Mouse (Mus musculus): ENCODE data around the gene Trmt10a.
A peak's percentile ranks its signal among the peaks of the same experiment; 100 is the strongest.

Trmt10a gene

GRCm38 (mm10) chr3:138197556-138197955, 54.3 kb downstream of the Trmt10a start:
- no peak for DNase-seq (ENCODE audit: low spot score)

DNA sequence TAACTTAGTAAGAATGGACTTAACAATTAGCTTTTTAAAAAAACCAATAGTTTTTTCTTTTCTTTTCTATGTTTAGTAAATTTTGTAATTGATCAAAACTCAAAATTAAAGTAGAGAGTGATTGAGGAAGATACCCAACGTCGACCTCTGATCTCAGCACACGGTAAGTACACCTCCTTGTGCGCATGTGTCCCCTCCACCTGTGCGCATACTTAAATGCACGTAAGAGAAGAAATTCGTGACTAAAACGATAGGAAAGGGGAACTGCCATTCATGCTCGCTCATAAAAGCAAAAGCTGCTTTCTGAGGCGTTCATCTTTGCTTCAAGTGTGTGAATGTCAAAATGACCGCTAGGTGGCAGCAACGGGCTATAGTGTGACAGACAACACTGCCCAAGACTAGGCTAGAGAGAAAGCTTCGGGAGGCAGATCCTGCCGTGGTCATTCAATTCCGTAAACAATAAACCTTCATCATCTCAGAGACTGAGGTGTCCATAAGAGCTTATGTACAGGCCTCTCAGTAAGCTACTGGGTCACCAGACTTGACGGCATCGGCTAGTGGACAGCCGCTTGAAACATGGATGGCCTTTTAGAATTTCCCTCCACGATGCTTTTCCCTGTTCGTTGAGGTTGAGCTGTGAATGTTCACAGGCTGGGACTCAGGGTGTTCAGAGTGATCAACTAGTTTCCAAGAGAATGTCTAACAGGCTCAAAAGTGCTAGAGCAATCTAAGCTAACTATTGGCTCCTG, 54.9 kb downstream of the Trmt10a start:
- DNase-seq (ENCODE audit: low spot score) = peak; percentile 98

GRCm38 (mm10) chr3:138198722-138199068, 55.4 kb downstream of the Trmt10a start:
- no peak for DNase-seq (ENCODE audit: low spot score)

GRCm38 (mm10) chr3:138208821-138209220, 65.6 kb downstream of the Trmt10a start:
- DNase-seq (ENCODE audit: low spot score) = no peak

Data from retina, embryonic 14.5 days (tissue).